Mouse (Mus musculus) gonadal fat pad, adult 2 months (tissue): ENCODE measurements around the gene Sost. TPM values are rescaled to one million over a fixed set of nuclear protein-coding genes. Genes with fewer than 3 reads are reported as not detected.

ENCODE experiments used
- DNase-seq: peaks from one replicate; pipeline ENCODE4 v3.0.0-alpha.2; 2012; ENCODE audit warnings: low read depth
- polyA plus RNA-seq: library from polyadenylated mRNA; depleted of rRNA; stranded (reverse); fragments of >200 nt; gene quantifications from 2 replicates; pipeline ENCODE4 v1.2.3, GENCODE M21; 2012

Sost gene
- polyA plus RNA-seq, 1 experiment, result 14.3 TPM

- no peak for DNase-seq
Measured at GRCm38 (mm10) chr11:101983431-101983921, 16.7 kb upstream of the Sost start.

DNA sequence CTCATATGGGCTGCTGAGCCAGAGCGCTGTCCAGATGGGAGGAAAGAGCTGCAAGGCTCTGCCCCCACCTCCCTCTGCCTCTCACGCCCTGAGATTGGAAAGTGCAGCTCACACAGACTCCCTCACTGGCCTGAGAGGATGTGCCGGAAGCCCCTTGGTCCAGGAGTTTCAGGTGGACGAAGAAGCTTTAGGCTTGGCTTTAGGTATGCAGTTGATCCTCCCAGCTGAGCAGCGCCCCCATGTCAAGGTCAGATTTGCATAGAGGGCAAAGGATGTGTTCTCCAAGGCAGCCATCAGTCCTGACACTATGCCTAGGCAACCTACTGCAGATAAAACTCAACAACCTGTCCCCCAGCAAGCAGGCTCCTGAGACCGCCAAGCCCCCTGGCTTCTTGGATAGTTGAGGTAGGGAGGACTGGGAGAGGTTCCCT, 16.2 kb upstream of the Sost start:
- no peak for DNase-seq

- DNase-seq, result no peak
Measured at GRCm38 (mm10) chr11:101981850-101982249, 15.0 kb upstream of the Sost start.

GRCm38 (mm10) chr11:101980603-101981157, 13.9 kb upstream of the Sost start:
- no peak for DNase-seq

GRCm38 (mm10) chr11:101979140-101979539, 12.3 kb upstream of the Sost start:
- DNase-seq, result no peak

DNA sequence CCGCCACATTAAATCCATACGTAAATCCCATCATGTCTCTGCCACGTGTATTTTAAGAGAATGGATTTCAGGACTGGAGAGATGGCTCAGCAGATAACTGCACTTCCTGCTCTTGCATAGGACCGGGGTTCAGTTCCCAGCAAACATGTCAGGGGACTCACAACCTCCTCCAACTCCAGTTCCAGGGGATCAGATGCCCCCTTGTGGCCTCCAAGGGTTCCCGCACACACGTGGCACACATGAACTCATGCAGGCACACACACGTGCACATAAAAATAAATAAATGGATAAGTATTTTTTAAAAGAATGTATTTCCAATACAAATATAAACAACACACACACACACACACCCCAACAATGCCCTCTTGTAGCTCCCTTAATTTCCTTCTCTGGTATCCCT, 10.1 kb upstream of the Sost start:
- no peak for DNase-seq

GRCm38 (mm10) chr11:101974923-101975322, 8.1 kb upstream of the Sost start:
- DNase-seq, result no peak

DNA sequence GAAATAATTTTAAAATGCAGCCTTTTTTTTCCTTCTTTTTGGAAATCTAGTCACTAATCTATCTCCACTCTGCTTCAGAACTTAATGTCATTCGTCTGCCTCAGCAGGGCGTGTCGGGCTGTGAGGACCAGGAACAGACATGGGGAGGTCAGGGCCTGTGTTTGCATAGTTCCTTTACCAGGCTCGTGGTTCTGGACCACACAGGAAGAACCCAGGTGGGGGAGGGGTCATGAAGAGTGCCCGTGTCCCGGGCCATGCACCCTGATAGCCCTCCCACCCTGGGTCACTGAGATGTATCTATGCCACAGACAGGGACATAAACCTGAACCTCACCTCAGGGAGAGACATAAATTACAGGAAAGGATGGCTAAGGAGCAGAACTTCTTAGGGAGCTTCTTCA, 7.4 kb upstream of the Sost start:
- DNase-seq, result no peak

DNA sequence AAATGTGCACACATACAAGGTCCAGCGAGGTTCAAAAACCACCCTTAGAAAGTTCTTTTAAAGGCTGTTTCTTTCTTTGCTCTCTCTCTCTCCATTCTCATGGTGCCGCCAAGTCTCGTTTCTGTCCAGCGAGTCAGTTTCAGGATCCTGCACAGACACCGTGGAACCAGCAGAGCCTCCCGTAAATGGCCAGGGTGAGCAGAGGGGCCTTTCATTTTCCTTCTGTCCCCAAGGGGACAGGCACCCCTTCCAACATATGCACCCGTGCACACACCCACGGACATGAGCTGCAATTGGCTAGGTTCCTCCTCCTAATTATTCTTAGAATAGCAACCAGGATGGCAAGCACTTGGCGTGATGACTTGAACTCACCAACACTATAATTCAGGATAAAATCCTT, 6.7 kb upstream of the Sost start:
- DNase-seq, result no peak

DNA sequence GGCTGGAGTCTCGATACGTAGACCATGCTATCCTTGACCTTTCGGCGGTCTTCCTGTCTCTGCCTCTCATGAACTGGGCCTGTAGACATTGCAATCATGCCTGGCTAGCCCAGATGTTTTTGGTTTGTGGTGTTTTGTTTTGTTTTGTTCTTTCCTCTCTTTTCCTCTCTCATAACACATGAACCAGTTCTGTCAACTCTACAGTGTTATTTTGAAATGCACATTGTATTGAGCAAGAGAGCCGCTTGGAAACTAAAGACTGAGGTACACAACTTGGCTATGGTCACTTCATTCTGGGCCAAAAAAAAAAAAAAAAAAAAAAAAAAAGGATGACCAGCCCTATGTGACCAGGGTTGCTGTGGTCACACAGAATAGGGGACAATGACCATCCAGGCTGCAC, 5.8 kb upstream of the Sost start:
- DNase-seq, result no peak

GRCm38 (mm10) chr11:101972097-101972496, 5.3 kb upstream of the Sost start:
- no peak for DNase-seq

- DNase-seq, result no peak
Measured at GRCm38 (mm10) chr11:101971410-101971809, 4.6 kb upstream of the Sost start.

GRCm38 (mm10) chr11:101969835-101970234, 3.0 kb upstream of the Sost start:
- DNase-seq, result no peak

DNA sequence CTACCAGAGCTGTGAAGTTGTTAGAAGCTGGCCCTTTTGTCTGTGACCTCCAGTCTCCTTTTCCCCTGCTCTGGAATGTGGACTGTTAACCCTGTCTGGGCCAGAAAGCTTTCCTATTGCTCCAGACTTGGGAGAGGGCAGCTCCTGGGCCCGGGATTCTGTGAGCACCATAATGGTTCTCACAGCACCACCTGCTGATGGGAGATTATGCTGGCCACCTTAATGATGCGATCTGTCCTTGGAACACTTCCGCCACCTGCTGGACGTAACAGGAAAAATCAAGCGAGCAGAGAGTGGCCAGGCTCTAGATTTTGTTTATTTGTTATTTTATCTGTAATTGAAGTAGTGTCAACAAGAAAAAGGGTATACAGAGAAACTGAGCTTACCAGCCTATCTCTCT, 2.0 kb upstream of the Sost start:
- DNase-seq, result no peak

DNA sequence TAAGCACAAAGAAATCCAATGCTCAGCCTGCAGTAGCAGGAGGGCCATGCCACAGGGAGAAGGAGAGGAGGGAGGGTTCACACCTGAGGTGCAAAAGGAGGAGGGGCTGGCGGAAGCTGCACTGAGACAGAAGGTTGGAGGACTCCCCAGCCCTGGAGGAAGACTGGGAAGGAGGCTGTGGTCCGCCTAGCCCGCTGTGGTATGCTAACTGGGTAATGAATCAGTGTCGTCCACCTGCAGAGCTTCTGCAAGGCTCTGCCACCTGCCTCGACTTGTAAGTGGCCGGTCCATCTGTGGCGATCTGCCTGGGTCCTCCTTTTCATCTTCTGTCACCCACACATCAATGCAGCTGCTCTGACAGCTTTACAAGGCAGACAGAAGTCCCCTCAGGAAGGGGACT, 1.5 kb upstream of the Sost start:
- no peak for DNase-seq

- DNase-seq, result no peak
Measured at GRCm38 (mm10) chr11:101965553-101965952, 1.3 kb downstream of the Sost start.

- DNase-seq, result no peak
Measured at GRCm38 (mm10) chr11:101964647-101965046, 2.2 kb downstream of the Sost start.

DNA sequence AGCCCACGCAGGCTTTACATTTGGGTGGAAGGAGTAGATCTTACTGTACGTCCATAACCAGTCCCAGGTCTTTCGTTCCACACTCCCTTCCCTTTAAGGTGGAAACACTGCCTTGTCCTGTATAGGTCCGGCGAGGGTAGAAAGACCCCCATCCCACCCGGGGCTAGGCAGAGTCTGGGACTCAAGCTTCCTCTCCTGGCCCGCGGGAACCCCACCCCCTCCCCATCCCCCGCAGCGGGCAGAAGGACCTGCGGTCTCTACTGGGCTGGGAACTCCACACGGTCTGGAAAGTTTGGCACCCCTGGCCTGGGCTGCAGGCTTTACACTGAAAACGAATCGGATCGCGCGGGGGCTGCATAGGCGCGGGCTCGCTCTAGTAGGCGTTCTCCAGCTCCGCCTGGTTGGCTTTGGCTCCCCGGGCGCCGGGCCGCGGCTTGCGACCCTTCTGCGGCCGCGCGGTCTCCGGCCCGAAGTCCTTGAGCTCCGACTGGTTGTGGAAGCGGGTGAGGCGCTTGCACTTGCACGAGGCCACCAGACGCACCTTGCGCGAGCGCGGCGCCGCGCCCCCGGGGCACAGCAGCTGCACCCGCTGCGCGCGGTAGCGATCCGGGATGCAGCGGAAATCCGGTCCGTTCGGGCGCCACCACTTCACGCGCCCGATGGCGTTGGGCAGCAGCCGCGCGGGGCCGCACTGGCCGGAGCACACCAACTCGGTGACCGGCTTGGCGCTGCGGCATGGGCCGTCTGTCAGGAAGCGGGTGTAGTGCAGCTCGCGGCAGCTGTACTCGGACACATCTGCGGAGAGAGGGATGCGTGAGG, 3.1 kb downstream of the Sost start:
- no peak for DNase-seq

DNA sequence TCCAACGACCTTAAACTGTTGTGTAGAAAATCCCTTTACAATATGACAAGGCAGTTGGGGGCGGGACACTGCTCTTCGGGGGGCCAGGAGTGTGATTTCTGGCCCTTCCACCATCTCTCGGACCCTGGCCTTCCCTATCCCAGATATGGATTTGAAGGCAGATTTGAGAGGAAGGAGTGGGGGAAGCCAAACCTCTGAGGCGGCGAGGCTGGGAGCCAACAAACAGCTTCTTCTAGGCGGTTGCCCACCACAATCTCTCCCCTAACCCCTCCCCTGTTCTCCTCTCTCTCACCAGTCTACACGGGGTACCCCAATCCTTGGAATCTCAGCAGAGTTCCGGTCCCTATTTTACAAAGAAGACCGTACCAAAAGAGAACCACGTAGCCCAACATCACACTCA, 3.8 kb downstream of the Sost start:
- no peak for DNase-seq

DNA sequence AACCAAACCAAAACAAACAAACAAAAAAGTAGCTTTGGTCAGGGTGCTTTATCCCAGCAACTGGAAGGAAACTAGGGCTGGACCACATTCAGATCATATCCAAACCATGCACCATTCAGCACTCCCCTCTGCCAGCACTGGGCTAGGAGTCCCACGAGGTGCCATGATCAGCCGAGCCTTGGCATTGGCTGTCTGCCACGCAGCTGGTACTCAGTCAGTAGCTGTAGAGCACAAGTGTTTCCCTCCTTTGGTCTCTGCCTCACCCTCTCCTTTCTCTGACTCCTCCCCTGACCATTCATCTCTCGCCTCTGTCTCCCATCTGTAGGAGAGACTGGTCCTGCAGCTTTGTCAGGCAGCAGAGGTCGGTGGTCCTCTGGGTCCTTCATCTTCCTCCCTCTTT, 9.3 kb downstream of the Sost start:
- DNase-seq, result no peak

GRCm38 (mm10) chr11:101953441-101953840, 13.4 kb downstream of the Sost start:
- no peak for DNase-seq

GRCm38 (mm10) chr11:101952541-101953341, 14.1 kb downstream of the Sost start:
- no peak for DNase-seq

DNA sequence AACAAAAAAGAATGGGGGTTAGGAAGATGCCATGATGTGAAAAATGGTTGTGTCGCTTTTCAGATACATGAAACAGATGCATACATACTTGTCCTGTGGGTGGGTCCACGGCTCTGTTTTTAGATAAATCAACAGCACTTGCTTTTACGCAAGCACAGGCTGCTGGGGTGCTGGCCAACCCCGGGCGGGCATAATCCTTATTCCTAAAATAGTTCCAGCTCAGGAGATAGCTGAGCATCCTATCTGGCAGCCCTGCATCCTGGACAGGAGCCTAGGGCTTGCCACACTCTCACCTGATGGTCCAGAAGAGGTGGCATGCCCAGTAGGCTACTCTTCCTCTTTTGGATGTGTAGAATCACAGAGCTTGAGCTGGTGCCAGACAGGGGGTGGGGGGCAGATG, 16.8 kb downstream of the Sost start:
- DNase-seq, result no peak
